Mouse (Mus musculus): ENCODE measurements at regions not wholly inside any gene's neighbourhood (a gene's known extent, or its start where the extent isn't known, plus 50 kb on each side); places are given as distances from the start of the nearest gene placed in this dataset.

DNA sequence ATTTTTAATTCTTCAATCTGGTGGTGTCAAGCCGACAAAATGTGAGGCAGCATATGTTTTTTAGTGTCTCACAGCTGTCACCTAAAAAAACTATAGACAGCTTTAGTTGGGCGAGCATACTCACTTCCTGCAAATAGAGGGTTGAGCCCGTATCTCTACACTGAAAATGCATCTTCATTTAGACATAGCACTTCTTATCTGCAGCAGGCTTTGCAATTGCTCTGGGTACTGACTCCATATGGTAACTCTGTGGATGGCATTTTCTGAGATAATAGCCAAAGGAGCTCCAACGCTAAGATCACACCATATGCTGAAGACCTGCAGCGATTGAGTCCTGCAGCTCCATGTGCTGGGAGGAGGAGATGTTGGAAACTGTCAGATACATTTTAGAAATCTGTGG is 49.8 kb upstream of the Grm8 start:
- no peak overlapping the region for H3K27ac ChIP-seq

More for the DNA sequence above, 49.8 kb upstream of the Grm8 start:
- Histone ChIP-seq H3K36me3 (ENCODE audit: poor library complexity, severe bottlenecking) (no peaks in the 10 kb centered on the region), H3K27me3 (no peaks in the 10 kb centered on the region), H3K4me1 (no peaks in the 10 kb centered on the region), H3K4me2 (no peak overlapping the region), H3K9ac (no peak overlapping the region), H3K9me3 (replicated peaks) (no peaks in the 10 kb centered on the region), H3K4me3 (no peak overlapping the region)
- WGBS, result 86% methylated on average over 5 of the region's 5 CpGs
- peak; percentile 27; the same call in 1 of the 2 replicates for ATAC-seq
